Mouse (Mus musculus): ENCODE results near the gene Gp5.
"Not testable (repeated sequence)": the region's sequence is repeated elsewhere in the genome, so short reads cannot be mapped to it uniquely, and the experiment has no call there.

Gene Gp5

GRCm38 (mm10) chr16:30310647-30311046 is at the start of gene Gp5:
Gene Gp5, minus strand, starts transcription at chr16:30310779.
- no peak for DNase-seq (ENCODE audit: extremely low spot score, low read depth, low spot score)

DNA sequence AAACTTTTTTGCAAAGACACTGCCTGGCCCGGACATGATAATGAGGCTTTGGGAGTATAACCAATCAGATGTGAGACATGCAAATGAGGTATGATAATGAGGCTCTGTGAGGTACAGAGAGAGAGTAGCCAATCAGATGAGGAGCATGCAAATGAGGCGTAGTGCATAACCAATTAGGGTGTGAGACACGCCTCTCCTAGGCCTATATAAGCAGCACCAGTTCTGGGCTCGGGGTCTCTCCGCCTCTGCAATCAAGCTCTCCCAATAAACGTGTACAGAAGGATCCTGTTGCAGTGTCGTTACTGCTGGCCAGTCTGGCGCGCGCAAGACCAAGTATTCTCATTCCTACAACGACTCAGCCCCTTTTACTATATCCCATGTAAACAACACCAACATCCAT is 42.9 kb upstream of the Gp5 start:
- DNase-seq (ENCODE audit: extremely low spot score, low read depth, low spot score) = not testable (repeated sequence)

DNA sequence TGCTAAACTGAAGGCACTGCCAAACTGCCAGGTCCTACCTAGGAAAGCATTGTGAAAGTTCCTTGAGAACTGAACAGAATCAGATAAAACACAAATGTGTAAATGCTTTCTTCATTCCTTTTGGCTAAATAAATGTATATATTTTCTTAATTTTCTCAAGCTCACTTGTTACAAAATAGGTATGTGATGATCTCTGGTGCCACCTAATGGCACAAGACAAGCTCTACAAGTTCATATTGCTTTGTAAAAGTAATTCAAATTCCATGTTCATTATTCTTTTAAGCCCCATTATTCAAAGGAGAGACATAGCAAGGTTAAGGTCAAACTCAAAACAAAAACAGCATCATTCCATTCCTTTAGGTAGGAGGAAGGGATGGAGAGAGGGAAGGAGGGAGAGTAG is 3.7 kb upstream of the Gp5 start:
- DNase-seq (ENCODE audit: extremely low spot score, low read depth, low spot score) = no peak

DNA sequence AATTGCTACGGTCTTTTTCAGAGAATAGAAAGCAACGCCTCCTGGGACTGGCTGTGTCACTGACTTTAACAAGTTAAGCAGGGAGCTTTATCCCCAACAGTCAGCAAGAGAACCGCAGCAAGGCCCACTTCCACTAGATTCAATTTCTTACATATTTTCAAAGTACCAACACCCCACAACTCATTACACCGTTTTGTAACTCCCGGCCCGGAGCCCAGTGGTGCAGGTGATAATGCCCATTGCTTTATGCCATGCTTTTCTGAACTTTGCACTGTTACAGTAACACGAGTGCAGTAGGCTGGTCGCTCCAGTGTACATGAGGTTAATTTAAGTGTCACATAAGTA is 436 bp downstream of the Gp5 start:
- no peak for DNase-seq (ENCODE audit: extremely low spot score, low read depth, low spot score)

- no peak for DNase-seq (ENCODE audit: extremely low spot score, low read depth, low spot score)
Observed at GRCm38 (mm10) chr16:30309395-30310170, 996 bp downstream of the Gp5 start.

DNA sequence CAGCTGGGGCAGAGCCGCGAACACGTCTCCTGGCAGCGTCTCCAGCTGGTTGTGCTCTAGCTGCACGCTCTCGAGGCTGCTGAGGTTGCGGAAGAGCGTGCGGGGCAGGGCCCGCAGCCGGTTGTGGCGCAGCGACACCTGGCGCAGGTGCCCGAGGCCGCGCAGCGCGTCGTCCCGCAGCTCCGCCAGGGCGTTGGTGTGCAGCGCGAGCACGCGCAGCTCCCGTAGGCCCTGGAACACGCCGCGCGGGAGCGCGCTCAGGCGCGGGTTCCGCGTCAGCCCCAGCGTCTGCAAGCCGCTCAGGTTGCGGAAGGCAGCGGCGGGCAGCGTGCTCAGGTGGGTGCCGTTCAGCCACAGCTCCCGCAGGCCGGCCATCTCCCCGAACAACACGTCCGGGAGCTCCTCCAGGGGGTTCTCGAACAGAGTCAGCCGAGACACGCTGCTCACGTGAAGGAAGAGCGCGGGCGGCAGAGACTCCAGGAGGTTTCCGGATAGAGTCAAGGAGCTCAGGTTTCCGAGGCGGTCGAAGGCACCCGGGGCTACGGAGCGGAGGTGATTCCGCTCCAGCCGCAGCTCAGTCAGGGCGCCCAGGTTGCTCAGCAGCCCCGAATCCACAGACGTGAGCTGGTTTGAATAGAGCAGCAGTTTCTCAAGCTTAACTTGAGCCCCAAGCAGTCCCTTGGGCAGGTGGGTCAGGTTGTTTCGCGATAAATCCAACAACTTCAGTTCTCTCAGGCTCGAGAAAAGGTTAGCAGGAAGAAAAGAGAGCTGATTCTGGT is 1.8 kb downstream of the Gp5 start:
- DNase-seq (ENCODE audit: extremely low spot score, low read depth, low spot score) = no peak

DNA sequence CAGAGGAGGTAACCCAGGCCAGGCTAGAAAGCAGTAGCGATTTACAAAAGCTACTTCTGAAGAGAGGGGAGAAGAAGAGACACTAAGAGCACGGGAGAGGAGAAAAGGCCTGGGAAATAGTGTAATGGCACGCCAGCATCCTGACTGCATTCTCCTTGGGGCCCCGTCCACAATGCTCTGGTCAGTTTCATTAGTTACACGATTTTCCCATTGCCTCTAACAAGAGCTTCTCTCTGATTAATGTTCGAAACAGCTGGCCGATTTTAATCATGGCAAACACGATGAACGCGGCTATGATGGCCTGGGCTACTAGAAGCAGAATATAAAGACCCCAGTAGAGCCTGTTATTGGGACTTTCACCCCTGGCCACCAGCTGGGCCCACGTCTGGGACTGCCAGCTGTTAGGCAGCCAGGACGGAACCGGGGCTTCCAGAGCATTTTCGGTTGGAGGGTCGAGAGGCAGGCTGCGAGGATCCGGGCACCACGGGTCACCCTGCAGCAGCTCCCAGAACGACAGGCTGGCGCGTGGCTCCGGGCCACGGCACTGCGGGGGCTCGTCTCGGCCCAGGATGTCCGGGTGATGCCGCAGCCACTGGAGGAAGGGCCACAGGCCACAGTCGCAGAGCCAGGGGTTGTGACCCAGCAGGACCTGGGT is 2.5 kb downstream of the Gp5 start:
- DNase-seq (ENCODE audit: extremely low spot score, low read depth, low spot score) = no peak

GRCm38 (mm10) chr16:30307306-30307705 is 3.3 kb downstream of the Gp5 start:
- DNase-seq (ENCODE audit: extremely low spot score, low read depth, low spot score) = no peak

- DNase-seq (ENCODE audit: extremely low spot score, low read depth, low spot score) = no peak
Observed at GRCm38 (mm10) chr16:30306102-30306501, 4.5 kb downstream of the Gp5 start.

DNA sequence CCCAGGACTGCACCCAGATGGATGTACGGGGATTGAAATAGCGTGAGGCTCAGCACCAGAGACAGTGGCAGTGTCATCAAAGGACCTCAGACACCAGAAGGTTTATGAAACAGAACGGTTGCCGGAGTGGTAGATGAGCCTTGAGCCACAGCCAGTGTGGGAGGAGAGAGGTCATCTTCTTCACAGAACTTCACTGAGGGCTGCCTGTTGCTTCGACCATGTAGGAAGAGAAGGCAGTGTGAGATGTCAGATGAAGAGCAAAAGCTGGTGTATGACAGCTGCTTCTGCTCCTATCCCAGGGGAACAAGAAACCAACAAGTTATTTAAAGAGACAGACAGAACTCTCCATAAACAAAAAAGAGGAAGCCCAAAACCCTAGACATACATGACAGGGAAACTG is 6.3 kb downstream of the Gp5 start:
- no peak for DNase-seq (ENCODE audit: extremely low spot score, low read depth, low spot score)

DNA sequence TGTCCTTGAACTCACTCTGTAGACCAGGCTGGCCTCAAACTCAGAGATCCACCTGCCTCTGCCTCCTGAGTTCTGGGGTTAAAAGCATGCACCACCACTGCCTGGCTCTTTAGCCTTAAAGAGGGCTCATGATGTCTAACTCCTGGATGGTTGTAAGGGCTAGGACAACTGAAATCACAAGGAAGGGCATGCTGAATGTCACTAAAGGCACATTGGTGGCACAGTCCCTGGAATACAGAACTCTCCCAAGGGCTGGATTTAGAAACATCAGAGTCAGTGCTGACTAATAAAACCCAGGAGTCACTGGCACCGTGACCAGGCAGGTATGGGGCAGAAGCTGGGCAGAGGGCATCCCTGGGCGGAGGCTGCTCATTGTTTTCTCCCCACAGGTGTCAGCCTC is 7.2 kb downstream of the Gp5 start:
- no peak for DNase-seq (ENCODE audit: extremely low spot score, low read depth, low spot score)

GRCm38 (mm10) chr16:30302686-30303085 is 7.9 kb downstream of the Gp5 start:
- no peak for DNase-seq (ENCODE audit: extremely low spot score, low read depth, low spot score)

DNA sequence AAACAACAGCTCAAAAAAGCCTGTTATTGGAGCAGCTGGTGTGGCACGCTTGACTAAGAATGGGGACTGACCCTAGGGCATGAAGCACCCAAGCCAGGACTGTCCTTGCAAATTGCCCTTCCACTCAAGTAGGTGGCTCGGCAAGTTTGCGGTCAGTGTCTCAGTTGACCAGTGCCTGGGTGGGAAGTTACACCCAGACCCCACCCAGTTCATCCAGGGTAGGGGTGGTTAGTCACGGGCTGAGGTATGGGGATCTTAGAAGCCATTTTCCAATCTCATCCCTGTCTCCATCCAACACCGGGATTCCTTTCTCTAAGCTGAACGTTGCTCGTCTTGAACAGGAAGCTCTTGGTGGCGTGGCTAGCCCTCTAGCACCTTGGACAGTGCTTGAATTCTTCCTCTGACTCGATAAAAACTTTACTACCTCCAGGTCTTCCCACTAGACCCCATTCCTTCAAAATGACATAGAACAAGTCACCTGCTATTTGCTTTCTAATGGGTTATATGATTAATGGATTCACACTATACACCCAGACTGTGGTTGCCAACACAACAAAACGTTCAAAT is 10.8 kb downstream of the Gp5 start:
- DNase-seq (ENCODE audit: extremely low spot score, low read depth, low spot score) = no peak

- DNase-seq (ENCODE audit: extremely low spot score, low read depth, low spot score) = no peak
Observed at GRCm38 (mm10) chr16:30297450-30297849, 13.1 kb downstream of the Gp5 start.

DNA sequence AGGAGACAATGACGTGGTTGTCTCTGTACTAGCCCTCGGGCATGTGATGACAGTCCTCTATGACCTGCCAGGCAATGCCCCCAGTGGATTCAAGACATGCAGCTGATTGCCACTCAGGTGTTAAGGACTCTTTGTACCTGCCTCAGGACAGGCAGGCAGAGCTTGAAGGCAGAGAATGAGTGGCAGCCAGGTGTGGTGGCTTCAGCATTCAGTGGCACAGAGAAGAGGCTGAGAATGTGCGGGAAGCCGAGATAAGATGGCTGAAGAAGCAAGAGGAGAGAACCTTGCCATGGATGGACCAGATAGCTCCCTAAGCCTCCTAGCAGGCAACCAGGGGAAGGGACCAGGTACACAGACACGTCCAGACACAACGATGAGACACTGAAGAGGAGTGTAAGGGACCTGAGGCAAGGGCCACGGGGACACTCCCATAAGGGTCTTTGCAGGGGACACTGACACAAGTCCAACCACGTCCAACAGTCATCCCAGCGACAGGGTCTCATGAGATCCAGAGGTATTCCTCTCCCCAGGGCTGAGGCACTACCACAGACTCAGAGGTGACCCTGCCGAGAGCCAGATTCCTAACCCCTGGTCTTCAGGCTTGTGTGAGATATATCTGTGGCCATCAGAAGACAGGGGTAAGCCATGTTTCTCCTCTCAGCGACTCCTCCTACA is 13.8 kb downstream of the Gp5 start:
- no peak for DNase-seq (ENCODE audit: extremely low spot score, low read depth, low spot score)

GRCm38 (mm10) chr16:30295106-30295505 is 15.5 kb downstream of the Gp5 start:
- DNase-seq (ENCODE audit: extremely low spot score, low read depth, low spot score) = no peak

GRCm38 (mm10) chr16:30290436-30290835 is 20.1 kb downstream of the Gp5 start:
- no peak for DNase-seq (ENCODE audit: extremely low spot score, low read depth, low spot score)

DNA sequence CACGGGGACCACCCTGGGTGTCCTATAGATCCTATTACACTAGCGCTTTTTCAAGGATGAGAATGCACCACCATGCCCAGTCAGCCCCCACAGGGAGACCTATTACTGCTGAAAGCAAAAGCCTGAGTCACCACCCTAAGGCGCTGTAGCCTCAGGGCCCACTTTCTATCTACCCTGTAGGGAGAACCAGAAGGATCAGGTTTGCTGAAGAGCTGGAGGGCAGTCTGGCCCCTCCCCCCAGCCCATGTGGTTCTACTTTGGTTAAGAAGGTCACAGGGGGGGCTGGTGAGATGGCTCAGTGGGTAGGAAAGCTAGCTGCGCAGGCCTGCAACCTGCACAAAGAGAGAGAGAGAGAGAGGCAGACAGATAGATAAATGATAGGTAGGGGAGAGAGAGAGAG is 24.9 kb downstream of the Gp5 start:
- DNase-seq (ENCODE audit: extremely low spot score, low read depth, low spot score) = no peak

DNA sequence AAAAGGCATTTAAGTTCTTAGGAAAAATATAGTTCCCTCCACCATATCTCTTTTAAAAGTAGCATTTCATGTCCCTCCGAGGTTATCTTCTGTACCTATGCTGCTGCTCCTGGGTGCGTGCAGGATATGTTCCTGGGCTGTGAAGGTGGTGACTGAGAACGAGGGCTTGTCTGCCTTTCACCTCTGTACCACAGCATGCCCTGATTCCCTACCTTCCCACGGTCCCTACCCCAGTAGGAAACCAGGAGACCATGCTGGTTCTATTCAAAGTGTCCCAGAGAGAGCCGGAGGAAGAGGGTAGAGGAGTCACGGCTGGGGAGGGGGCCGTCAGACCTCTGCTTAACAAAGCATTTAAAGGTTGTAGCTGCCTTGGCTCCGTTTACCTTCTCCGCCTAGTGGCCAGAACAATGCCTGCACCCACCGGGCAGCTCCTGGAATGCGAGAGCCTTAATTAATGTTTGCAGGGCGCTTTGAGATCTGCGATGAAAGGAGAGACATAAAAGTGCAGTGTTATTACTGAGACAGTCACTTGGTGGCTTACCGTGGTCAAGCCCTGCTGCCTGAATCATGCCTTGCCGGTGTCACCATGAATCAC is 26.7 kb downstream of the Gp5 start:
- DNase-seq (ENCODE audit: extremely low spot score, low read depth, low spot score) = peak; percentile 62

GRCm38 (mm10) chr16:30282844-30283495 is 27.6 kb downstream of the Gp5 start, which contains the start of gene Lrrc15:
Gene Lrrc15, minus strand, starts transcription at chr16:30283256.
- DNase-seq (ENCODE audit: extremely low spot score, low read depth, low spot score) = no peak
